Mouse (Mus musculus) olfactory bulb, adult 2 months (tissue): Measurements from ENCODE around the gene Adcy5. TPM values are rescaled to one million over a fixed set of nuclear protein-coding genes. Genes with fewer than 3 reads are reported as not detected.

Source experiments
- H3K27ac ChIP-seq: fragments of 200-500 bp; 2 replicates; pipeline ENCODE4 v1.5.1; 2012; ENCODE audit warnings: low read depth, low read length; ENCODE audit not compliant: insufficient read depth
- H3K4me1 ChIP-seq: fragments of 200-500 bp; 2 replicates; pipeline ENCODE4 v1.6.1; 2012; ENCODE audit warnings: low read length; ENCODE audit not compliant: control insufficient read depth, insufficient read depth
- H3K4me3 ChIP-seq: fragments of 200-500 bp; 2 replicates; pipeline ENCODE4 v1.5.1; 2012; ENCODE audit warnings: mild to moderate bottlenecking, low read depth, low read length, moderate library complexity; ENCODE audit not compliant: insufficient read depth
- CTCF ChIP-seq: fragments of 200-500 bp; IDR thresholded peaks from 2 replicates; pipeline ENCODE4 v1.5.1; 2012; ENCODE audit warnings: low read depth, mild to moderate bottlenecking, low read length, moderate library complexity; ENCODE audit not compliant: insufficient read depth
- POLR2A ChIP-seq: fragments of 200-500 bp; IDR thresholded peaks from 2 replicates; pipeline ENCODE4 v1.6.1; 2012; ENCODE audit warnings: mild to moderate bottlenecking, low read depth, low read length, moderate library complexity; ENCODE audit not compliant: insufficient read depth
- WGBS: fragments of 180-500 bp; shearing (Covaris S2); methylation state at CpG from one replicate; pipeline ENCODE4 v1.1.7; 2018; 5-methylcytosine and 5-hydroxymethylcytosine counted together
- polyA plus RNA-seq: library from polyadenylated mRNA; stranded (reverse); fragments of >200 nt; gene quantifications from 2 replicates; pipeline ENCODE4 v1.2.4, GENCODE M21; 2012; ENCODE audit warnings: low replicate concordance; ENCODE audit not compliant: missing spikeins, insufficient read depth, insufficient read length

Gene Adcy5
- polyA plus RNA-seq, 1 experiment = not detected

DNA sequence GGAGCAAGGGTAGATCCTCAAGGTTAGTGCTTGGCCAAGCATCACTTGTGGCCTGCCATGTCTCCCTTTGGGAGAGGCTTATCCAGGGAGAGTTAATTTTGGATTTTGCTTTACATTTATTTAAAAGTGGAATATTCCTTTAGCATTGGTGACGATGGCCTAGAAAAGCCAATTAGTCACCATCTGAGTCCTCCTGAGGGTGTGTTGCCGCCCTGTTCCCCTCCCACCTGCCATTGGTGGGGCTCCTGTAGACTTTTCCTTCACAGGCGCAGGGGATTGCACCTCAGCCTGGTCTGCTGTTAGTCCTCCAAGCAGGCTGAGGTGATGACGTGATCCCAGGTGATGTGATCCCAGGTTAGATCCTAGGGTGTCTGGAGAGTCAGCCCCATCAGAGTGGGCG is 17.5 kb downstream of the Adcy5 start:
- 70% methylated on average over 5 of the region's 5 CpGs for WGBS
- TF ChIP-seq POLR2A (no peak), CTCF (no peak)
- no peak overlapping the region for H3K4me3 ChIP-seq
- H3K27ac ChIP-seq = no peak overlapping the region
- peaks cover 31% of the 10 kb centered on the region for H3K4me1 ChIP-seq

DNA sequence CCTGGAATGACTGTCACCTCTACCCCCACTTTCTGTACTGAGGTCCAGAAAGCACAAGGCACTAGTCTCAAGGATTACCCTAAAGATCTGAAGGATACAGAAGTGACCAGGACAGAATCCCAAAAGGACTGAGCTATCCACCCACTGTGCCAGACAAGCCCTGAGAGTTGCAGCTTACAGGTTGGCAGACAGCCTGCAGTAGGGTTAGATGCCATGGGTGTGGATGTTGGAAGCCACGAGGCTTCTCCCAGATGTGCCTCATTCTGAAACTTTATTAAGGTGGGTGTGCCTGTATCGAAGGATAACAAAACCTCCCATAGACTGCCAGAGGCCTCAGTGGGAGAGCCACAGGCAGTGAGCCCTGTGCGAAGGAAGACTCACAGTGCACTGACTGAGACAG is 23.8 kb downstream of the Adcy5 start:
- Histone ChIP-seq H3K27ac (no peak overlapping the region), H3K4me3 (no peak overlapping the region), H3K4me1 (peaks cover 44% of the 10 kb centered on the region)
- 53% methylated on average over 3 of the region's 3 CpGs for WGBS
- TF ChIP-seq CTCF = no peak
- no peak for TF ChIP-seq POLR2A

DNA sequence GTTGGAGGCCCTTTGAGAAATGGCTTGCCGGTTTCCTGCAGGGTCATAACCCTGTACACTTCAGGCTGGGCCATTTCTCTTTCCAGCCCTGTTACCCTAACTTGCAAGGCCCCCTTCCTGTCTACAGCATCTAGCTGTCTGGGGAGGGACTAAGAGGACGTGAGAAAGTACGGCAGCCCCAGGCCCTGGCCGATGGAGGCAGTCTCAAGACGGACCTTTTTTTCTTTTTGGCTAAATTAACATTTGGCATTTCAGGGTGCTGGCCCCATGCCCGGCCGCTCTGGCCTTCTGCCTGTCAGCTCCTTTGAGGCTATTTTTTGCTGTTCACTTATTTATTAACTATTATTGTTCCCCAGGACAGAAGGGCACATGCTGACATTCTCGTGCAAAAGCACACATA is 24.4 kb downstream of the Adcy5 start:
- no peak overlapping the region for H3K4me3 ChIP-seq
- 51% methylated on average over 8 of the region's 8 CpGs for WGBS
- H3K27ac ChIP-seq = no peak overlapping the region
- peaks cover 47% of the 10 kb centered on the region for H3K4me1 ChIP-seq
- TF ChIP-seq CTCF (no peak), POLR2A (no peak)

DNA sequence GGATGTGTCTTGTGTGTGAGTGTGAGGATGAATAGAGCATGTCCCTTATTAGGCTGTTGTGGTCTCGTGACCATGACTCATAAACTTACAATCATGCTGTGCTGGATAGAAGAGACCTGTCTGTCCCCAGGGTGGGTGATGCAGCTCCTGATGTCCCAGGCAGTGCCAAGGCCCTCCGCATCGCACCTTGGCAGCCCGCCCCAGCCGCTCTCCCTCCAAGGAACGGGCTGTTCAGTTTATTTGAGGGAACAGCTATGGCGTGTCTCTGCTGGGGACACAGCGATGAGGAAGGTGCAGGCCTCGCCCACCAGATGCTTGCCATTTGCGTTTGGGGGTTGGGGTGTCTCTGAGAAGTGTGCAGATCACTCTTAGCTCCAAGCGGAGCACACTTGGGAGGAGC is 28.5 kb downstream of the Adcy5 start:
- H3K4me1 ChIP-seq = peaks cover 52% of the 10 kb centered on the region
- H3K27ac ChIP-seq = no peak overlapping the region
- TF ChIP-seq POLR2A (no peak), CTCF (no peak)
- WGBS = 55% methylated on average over 11 of the region's 11 CpGs
- no peak overlapping the region for H3K4me3 ChIP-seq

DNA sequence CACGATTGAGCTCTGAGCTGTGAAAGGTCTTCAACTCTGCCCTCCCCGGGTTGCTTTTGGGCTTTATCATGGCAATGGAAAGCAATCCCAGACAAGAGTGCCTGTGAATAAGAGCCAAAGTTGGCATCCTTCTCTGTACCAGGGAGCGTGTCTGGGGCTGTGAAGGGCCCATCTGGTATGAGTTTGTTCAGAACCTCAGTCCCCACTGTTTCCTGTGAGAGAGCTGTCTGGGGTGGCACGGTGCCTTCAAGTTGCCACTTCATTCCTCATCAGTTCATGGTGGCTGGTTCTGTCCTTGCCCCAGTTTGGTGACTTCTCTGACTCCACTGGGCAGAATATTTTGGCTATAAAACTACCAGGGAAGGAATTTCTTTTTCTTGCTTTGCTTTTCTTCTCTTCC is 33.4 kb downstream of the Adcy5 start:
- Histone ChIP-seq H3K4me3 (no peak overlapping the region), H3K27ac (no peak overlapping the region), H3K4me1 (peaks cover 47% of the 10 kb centered on the region)
- WGBS = 64% methylated on average over 4 of the region's 4 CpGs
- TF ChIP-seq POLR2A = no peak
- no peak for TF ChIP-seq CTCF

DNA sequence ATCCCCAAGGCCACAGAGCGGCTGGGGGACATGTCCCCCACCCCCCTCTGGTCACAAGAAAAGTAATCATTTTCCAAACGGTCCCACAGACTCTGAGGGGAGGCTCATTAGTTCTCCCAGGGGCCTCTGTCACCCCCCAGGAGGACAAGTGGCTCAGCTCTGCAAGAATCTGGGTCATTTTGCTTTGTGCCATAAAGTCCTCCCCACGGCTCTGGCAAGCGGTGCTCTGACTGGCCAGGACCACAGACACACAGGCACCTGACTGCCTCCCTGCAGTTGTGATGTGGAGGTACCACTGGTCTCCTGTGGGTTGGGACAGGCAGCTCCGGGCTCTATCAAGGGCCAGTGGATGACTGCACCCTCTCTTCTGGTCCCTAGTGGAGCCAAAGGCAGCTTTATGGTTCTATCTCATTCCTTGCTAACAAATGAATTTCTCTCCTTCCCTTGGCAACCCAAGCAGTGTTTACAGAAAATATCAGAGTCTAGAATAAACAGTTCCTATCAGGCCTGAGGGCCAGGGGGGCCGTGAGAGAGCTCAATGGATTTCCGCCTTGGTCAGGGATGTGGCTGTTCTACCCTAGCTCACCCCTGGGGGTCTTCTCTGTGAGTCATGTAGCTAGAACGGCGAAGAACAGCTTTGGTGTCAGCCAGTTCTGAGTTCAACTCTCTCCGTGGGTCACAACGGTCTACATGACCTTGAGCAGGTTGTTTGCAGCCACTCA is 34.9 kb downstream of the Adcy5 start:
- no peak overlapping the region for H3K27ac ChIP-seq
- WGBS = 81% methylated on average over 11 of the region's 11 CpGs
- TF ChIP-seq POLR2A (no peak), CTCF (no peak)

DNA sequence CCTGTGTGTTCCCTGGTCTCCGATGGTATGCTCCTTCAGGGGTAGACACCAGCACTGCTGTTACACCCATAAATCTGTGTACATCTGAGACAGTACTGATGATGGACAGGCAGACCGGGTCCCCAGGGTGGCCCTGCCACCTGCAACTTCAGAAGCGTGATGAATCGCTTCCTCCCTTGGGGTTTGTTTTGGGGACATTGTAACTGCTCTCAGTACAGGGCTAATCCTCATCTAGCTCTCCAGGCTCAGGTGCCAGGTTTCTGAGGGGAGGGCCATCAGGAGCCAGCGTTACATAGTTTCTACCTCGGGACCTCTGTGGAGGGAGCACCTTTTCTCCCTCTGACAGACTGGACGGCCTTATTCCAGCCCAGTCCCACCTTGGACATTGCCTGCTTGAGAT is 36.1 kb downstream of the Adcy5 start:
- H3K27ac ChIP-seq = no peak overlapping the region
- WGBS = 88% methylated on average over 7 of the region's 7 CpGs
- peaks cover 34% of the 10 kb centered on the region for H3K4me1 ChIP-seq
- no peak overlapping the region for H3K4me3 ChIP-seq
- no peak for TF ChIP-seq CTCF

More for the DNA sequence above, 34.9 kb downstream of the Adcy5 start:
- Histone ChIP-seq H3K4me3 (no peak overlapping the region), H3K4me1 (peaks cover 45% of the 10 kb centered on the region)

DNA sequence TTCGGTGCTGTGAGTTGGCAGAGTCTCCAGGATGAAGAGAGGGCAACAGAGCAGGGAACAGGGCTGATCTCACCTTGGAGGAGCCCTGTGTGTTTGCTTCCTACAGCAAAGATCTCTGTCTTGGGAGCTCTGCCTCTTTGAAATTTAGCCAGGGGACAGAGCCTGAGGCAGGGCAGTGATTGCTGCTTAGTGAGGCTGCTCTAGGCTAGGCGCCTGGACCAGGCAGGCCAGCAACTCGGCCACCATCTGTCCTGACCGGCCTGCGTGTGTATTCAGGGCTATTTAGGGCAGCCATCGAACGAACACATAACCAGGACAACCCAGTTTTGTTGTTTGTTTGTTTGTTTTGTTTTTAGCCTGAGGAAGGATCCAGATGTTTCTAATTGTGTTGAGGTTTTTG is 36.6 kb downstream of the Adcy5 start:
- H3K4me3 ChIP-seq = no peak overlapping the region
- no peak overlapping the region for H3K27ac ChIP-seq
- TF ChIP-seq POLR2A (no peak), CTCF (no peak)
- WGBS = 80% methylated on average over 7 of the region's 7 CpGs
- peaks cover 33% of the 10 kb centered on the region for H3K4me1 ChIP-seq

DNA sequence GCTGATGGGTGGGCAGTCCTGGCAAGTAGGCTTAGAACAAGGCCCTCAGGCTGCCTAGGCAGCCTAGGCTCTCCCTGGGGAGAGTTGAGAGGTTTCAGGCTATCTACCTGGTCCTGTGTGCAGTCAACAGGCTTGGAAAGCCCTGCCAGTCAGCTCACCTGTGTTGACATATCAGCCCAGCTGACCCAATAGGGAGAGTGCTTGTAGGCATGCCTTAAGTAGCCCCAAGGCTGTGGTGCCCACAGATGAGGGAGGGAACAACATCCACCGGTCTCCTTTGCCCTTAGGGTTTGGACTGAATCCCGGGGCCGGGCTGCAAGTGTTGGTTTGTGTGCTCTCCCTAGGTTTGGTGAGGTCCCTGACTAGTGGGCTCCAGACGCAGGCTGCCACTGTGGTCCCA is 37.8 kb downstream of the Adcy5 start:
- 89% methylated on average over 4 of the region's 4 CpGs for WGBS
- no peak overlapping the region for H3K27ac ChIP-seq
- TF ChIP-seq CTCF (no peak), POLR2A (no peak)
- no peak overlapping the region for H3K4me3 ChIP-seq
- peaks cover 29% of the 10 kb centered on the region for H3K4me1 ChIP-seq

DNA sequence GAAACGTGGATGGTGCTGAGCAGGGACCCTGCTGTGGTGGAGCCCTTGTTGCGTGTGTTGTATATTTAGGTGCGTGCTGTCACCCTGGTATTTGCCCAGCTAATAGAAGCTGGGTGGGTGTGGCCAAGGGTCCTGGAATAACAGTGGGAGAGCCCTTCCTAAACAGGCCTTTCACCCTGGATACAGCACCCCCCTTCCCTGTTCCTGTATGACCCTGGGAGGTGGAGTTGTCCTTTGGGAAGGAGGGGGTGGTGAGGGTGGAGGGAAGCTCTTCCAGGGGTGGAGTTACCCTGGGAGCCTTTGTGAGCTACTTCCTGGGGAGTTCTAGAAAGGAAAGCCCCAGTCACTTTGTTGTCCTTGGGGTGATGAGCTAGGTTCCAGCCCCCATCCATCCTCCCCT is 38.7 kb downstream of the Adcy5 start:
- WGBS = 55% methylated on average over 3 of the region's 3 CpGs
- Histone ChIP-seq H3K27ac (no peak overlapping the region), H3K4me3 (no peak overlapping the region), H3K4me1 (peaks cover 29% of the 10 kb centered on the region)
- TF ChIP-seq CTCF (no peak), POLR2A (no peak)
